Mouse (Mus musculus): ENCODE data around the gene Cdk8. TPM values are rescaled to one million over a fixed set of nuclear protein-coding genes. Genes with fewer than 3 reads are reported as not detected.

Cdk8 gene
- polyA plus RNA-seq, 1 experiment from 2014 or later: 24.0 TPM

DNA sequence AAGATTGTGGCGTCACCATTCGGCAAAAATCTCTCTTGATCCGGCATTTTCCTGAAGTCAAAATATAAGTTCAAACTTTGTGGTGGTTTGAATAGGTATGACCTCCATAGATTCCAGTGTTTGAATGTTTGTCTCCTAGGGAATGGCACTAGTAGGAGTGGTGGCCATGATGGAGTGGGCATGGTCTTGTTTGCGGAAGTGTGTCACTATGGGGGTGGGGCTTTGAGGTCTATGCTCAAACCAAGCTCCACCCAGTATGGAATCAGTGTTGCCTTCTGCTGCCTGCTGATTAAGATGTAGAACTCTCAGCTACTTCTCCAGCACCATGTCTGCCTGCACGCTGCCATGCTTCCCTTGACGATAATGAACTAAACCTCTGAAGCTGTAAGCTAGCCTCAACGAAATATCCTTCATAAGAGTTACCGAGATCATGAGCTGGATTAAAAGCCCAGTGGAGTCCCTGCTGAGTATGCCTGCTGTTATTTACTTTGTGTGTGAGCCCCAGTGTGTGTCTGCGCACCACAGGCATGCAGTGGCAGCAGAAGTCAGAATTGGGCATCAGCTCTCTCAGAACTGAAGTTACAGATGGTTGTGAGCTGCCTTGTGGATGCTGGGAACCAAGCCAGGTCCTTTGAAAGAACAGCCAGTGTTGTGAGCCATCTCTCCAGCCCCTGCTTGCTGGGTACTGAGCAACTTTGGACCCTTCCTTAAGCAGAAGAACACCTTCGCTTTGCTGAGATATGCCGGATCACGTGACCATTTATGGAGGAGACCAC is 114.1 kb downstream of the Cdk8 start:
- no peak overlapping the region for H3K4me3 ChIP-seq (ENCODE audit: low read depth, low read length)
- H3K27me3 ChIP-seq (ENCODE audit: control insufficient read depth, insufficient read depth, low read length): no peaks in the 10 kb centered on the region
- no peak overlapping the region for H3K27ac ChIP-seq (ENCODE audit: low read depth, low read length)
- 81% methylated on average over 12 of the region's 12 CpGs for WGBS (ENCODE audit: insufficient replicate concordance)
- H3K9me3 ChIP-seq (replicated peaks; ENCODE audit: control insufficient read depth, low read length): 0 out of 2 replicates have a peak, but pooled peaks cover 2% of the 10 kb centered on the region
- no peak overlapping the region for H3K4me2 ChIP-seq
- H3K36me3 ChIP-seq (ENCODE audit: control insufficient read depth, insufficient read depth, low read length): no peaks in the 10 kb centered on the region
- no peak overlapping the region for H3K9ac ChIP-seq (ENCODE audit: low read depth, low read length)
- H3K4me1 ChIP-seq (ENCODE audit: control insufficient read depth, insufficient read depth, low read length): no peaks in the 10 kb centered on the region
- ATAC-seq (replicated peaks; ENCODE audit: insufficient number of reproducible peaks, low FRiP score, low TSS enrichment): no peak

DNA sequence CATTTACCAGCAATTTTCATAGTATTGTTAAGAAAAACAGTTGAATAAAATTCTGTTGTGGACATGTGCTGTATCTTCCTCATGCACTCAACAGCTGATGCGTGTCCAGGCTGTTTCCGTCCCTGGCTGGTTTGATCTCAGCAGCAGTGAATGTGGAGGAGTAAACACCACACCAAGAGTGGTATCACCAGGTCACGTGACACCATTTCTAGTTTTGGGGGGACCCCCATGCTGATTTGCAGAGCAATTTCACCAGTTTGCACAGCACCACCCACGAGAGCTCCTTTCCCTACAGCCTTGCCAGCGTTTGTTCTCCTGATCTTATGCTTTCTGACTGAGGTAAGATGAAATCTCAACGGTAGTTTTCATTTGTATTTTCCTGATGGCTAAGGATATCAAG is 116.1 kb downstream of the Cdk8 start:
- H3K9me3 ChIP-seq (replicated peaks; ENCODE audit: control insufficient read depth, low read length): 0 out of 2 replicates have a peak, but pooled peaks cover under 1% of the 10 kb centered on the region
- WGBS (ENCODE audit: insufficient replicate concordance): 75% methylated on average over 6 of the region's 6 CpGs
- H3K4me2 ChIP-seq: no peak overlapping the region
- no peak overlapping the region for H3K4me3 ChIP-seq (ENCODE audit: low read depth, low read length)
- H3K27me3 ChIP-seq (ENCODE audit: control insufficient read depth, insufficient read depth, low read length): no peaks in the 10 kb centered on the region
- H3K4me1 ChIP-seq (ENCODE audit: control insufficient read depth, insufficient read depth, low read length): no peaks in the 10 kb centered on the region
- H3K9ac ChIP-seq (ENCODE audit: low read depth, low read length): no peak overlapping the region
- H3K27ac ChIP-seq (ENCODE audit: low read depth, low read length): no peak overlapping the region
- H3K36me3 ChIP-seq (ENCODE audit: control insufficient read depth, insufficient read depth, low read length): no peaks in the 10 kb centered on the region
- no peak for ATAC-seq (replicated peaks; ENCODE audit: insufficient number of reproducible peaks, low FRiP score, low TSS enrichment)

DNA sequence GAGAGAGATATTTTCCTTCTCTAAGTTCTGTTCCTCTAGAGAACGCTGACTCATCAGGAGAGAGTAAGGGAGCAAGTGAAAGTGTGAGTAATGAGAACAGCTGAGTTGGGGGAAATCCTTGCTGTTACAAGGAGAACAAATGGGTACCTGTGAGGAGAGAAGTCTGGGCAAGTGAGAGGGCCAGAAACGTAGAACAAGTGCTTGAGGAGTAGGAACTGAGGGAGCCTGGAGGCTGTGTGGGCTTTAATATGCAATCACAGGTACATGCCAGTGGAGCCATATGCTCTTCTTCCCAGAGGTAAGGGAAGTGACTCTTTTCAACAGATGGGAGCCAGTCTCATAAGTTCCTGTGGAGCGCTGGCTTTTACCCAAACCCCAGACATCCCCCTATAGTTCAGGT is 118.2 kb downstream of the Cdk8 start:
- Histone ChIP-seq H3K36me3 (ENCODE audit: control insufficient read depth, insufficient read depth, low read length) (no peaks in the 10 kb centered on the region), H3K27me3 (ENCODE audit: control insufficient read depth, insufficient read depth, low read length) (no peaks in the 10 kb centered on the region), H3K9me3 (replicated peaks; ENCODE audit: control insufficient read depth, low read length) (no peaks in the 10 kb centered on the region), H3K27ac (ENCODE audit: low read depth, low read length) (no peak overlapping the region), H3K9ac (ENCODE audit: low read depth, low read length) (no peak overlapping the region), H3K4me2 (no peak overlapping the region), H3K4me3 (ENCODE audit: low read depth, low read length) (no peak overlapping the region), H3K4me1 (ENCODE audit: control insufficient read depth, insufficient read depth, low read length) (no peaks in the 10 kb centered on the region)
- WGBS (ENCODE audit: insufficient replicate concordance): 61% methylated on average over 3 of the region's 3 CpGs
- ATAC-seq (replicated peaks; ENCODE audit: insufficient number of reproducible peaks, low FRiP score, low TSS enrichment): no peak

- Histone ChIP-seq H3K9me3 (replicated peaks; ENCODE audit: control insufficient read depth, low read length) (no peaks in the 10 kb centered on the region), H3K27ac (ENCODE audit: low read depth, low read length) (no peak overlapping the region), H3K4me2 (no peak overlapping the region), H3K4me3 (ENCODE audit: low read depth, low read length) (no peak overlapping the region), H3K36me3 (ENCODE audit: control insufficient read depth, insufficient read depth, low read length) (no peaks in the 10 kb centered on the region), H3K9ac (ENCODE audit: low read depth, low read length) (no peak overlapping the region), H3K27me3 (ENCODE audit: control insufficient read depth, insufficient read depth, low read length) (no peaks in the 10 kb centered on the region), H3K4me1 (ENCODE audit: control insufficient read depth, insufficient read depth, low read length) (no peaks in the 10 kb centered on the region)
- 74% methylated on average over 11 of the region's 11 CpGs for WGBS (ENCODE audit: insufficient replicate concordance)
- no peak for ATAC-seq (replicated peaks; ENCODE audit: insufficient number of reproducible peaks, low FRiP score, low TSS enrichment)
Observed at GRCm38 (mm10) chr5:146350784-146351183, 119.8 kb downstream of the Cdk8 start.

DNA sequence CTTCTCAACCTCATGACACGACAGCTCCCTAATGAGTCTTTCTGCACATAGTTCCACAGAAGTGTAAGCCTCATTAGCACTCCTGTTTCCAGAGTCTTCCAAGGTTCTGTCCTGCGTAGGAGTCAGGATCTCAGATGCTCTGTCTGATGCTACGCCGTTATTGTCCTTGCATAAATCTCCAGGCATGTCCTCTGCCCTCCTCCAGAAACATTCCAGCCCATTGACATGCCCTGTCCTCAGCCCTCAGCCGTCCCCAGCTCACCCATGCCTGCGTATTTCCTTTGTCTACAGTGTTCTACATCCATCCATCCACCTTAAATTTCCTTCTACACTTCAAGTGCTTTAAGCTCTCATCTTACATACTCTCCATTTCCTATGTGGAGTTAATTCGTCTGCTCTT is 121.0 kb downstream of the Cdk8 start:
- no peak overlapping the region for H3K4me2 ChIP-seq
- 82% methylated on average over 7 of the region's 7 CpGs for WGBS (ENCODE audit: insufficient replicate concordance)
- H3K9me3 ChIP-seq (replicated peaks; ENCODE audit: control insufficient read depth, low read length): no peaks in the 10 kb centered on the region
- no peak overlapping the region for H3K4me3 ChIP-seq (ENCODE audit: low read depth, low read length)
- H3K4me1 ChIP-seq (ENCODE audit: control insufficient read depth, insufficient read depth, low read length): no peaks in the 10 kb centered on the region
- no peaks in the 10 kb centered on the region for H3K27me3 ChIP-seq (ENCODE audit: control insufficient read depth, insufficient read depth, low read length)
- H3K27ac ChIP-seq (ENCODE audit: low read depth, low read length): no peak overlapping the region
- no peak for ATAC-seq (replicated peaks; ENCODE audit: insufficient number of reproducible peaks, low FRiP score, low TSS enrichment)
- no peaks in the 10 kb centered on the region for H3K36me3 ChIP-seq (ENCODE audit: control insufficient read depth, insufficient read depth, low read length)
- no peak overlapping the region for H3K9ac ChIP-seq (ENCODE audit: low read depth, low read length)

Other genes starting within 250 kb of the Cdk8 start
- gene Cyp3a25, start 221.6 kb upstream of the Cdk8 start, polyA plus RNA-seq (2014; fragmentation: Nextera tagmentation; extraction: Ambion mirVana): not detected in 2 replicates
- not detected in 2 replicates for gene Cyp3a59, start 152.0 kb upstream of the Cdk8 start, polyA plus RNA-seq (2014; fragmentation: Nextera tagmentation; extraction: Ambion mirVana)
- not detected in 2 replicates for gene Gm5565, start 70.7 kb upstream of the Cdk8 start, polyA plus RNA-seq (2014; fragmentation: Nextera tagmentation; extraction: Ambion mirVana)
- gene Gm6309, start 60.5 kb upstream of the Cdk8 start, polyA plus RNA-seq (2014; fragmentation: Nextera tagmentation; extraction: Ambion mirVana): not detected in 2 replicates
- not detected in 2 replicates for gene 1700001J03Rik, start 45.9 kb upstream of the Cdk8 start, polyA plus RNA-seq (2014; fragmentation: Nextera tagmentation; extraction: Ambion mirVana)
- 29.8 and 40.7 TPM in 2 replicates for gene Rnf6, start 9.7 kb upstream of the Cdk8 start, polyA plus RNA-seq (2014; fragmentation: Nextera tagmentation; extraction: Ambion mirVana)
- 0.42 and 0.52 TPM in 2 replicates for gene Wasf3, start 153.8 kb downstream of the Cdk8 start, polyA plus RNA-seq (2014; fragmentation: Nextera tagmentation; extraction: Ambion mirVana)